Mouse (Mus musculus) left cerebral cortex, adult 9 months (tissue): ENCODE results near the gene Olfr1240.

Experiments used
- DNase-seq, 2 experiments: peaks; one replicate each; pipeline ENCODE4 v3.0.0; 2022; ENCODE audit warnings: low spot score in 2 of 2

The Olfr1240 gene

GRCm38 (mm10) chr2:89442900-89443299, at the start of gene Olfr1240:
Olfr1240 (minus strand) TSS chr2:89443000.
- DNase-seq = no peak

DNA sequence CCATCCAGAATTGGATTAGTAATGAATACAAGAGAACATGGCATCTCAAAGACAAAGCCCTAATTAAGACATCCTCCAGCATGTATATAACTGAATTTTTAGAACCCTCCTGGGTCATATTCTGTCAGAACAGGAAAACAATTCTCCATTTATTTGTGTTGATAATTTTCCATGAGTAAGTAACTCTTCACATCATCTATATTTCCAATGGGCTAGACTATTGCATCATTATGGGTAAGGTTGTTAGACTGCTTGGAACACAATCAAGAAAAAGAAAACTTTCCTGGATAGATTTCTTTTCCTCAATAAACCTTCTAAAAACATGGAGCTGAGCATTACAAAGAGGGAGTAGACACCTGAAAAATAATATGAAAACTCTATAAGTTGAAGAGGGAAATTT, 44.2 kb upstream of the Olfr1240 start, which contains the start of gene Olfr1241:
TSS of gene Olfr1241 (minus strand) at position 101 of the 400 bp plus-strand sequence.
- no peak for DNase-seq

GRCm38 (mm10) chr2:89420307-89420706, 22.5 kb downstream of the Olfr1240 start, which contains the start of gene Olfr1239:
Olfr1239 (minus strand) TSS chr2:89420407.
- DNase-seq = no peak

DNA sequence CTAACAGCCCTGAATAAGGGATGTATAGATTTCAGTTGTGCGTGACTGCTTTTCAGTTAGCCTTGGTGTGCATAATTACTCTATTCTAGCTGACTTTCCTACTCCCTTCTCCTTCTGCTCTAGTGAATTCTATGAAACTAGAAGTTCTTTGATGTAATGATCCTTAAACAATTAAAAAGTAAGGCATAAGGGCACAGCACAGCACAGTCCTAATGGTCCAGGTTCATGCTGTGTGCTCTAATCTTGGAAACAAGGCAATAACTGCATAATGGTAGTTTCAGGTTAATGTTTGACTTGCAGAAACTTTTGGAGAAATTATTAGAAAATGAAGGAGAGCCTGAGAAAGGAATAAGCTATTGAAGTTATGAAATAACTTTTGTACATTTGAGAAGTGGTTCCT, 28.2 kb downstream of the Olfr1240 start:
- DNase-seq = no peak

DNA sequence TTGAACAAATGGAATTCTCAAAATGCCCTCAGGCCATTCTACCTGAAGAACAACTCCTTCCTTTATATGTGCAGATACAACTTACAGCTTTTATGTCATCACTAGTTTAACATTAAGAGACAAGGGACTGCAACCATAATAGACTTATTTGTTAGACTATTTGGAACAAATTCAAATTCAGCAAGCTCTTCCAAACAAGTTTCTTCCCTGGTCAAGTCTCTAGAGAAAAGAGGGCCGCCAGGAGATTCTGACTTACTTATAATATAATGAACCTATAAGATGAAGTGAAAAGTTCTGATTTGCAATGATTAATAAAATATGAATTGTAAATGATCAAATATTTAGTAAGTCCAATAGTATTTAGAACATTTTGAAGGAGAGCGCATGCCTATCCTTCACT, 33.2 kb downstream of the Olfr1240 start, which contains the start of gene Olfr1238:
TSS of gene Olfr1238 (minus strand) at position 101 of the 400 bp plus-strand sequence.
- no peak for DNase-seq

DNA sequence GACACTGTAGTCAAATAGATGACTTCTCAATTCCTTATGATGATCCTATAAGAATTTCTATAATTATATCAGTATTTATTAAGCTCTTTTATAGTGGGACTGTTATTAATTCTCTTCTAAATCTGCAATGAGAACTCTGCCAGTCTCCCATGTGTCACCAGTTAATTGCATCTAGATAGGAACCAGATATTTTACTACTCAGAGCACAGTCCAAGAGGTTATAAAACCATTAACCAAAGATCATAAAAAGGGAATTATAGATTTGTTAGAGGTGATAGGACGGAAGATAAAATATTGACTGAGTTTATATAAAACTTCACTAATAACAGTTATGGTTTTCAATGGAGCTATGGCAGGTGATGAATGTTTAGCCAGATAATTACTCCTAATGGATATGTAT, 41.9 kb downstream of the Olfr1240 start:
- DNase-seq = no peak
